Mouse (Mus musculus): ENCODE data around the gene Ssbp3.

Ssbp3 gene

GRCm38 (mm10) chr4:106905898-106906297 lies 4.6 kb upstream of the Ssbp3 start:
- DNase-seq (ENCODE audit: extremely low spot score, low read depth, low spot score), result no peak

- DNase-seq (ENCODE audit: extremely low spot score, low read depth, low spot score), result peak; percentile 46
Observed at GRCm38 (mm10) chr4:106907701-106908425, 2.6 kb upstream of the Ssbp3 start.

- no peak for DNase-seq (ENCODE audit: extremely low spot score, low read depth, low spot score)
Observed at GRCm38 (mm10) chr4:106908426-106908809, 2.1 kb upstream of the Ssbp3 start.

GRCm38 (mm10) chr4:106908950-106909751 lies 1.4 kb upstream of the Ssbp3 start:
- no peak for DNase-seq (ENCODE audit: extremely low spot score, low read depth, low spot score)

- DNase-seq (ENCODE audit: extremely low spot score, low read depth, low spot score), result no peak
Observed at GRCm38 (mm10) chr4:106909797-106910196, 704 bp upstream of the Ssbp3 start.

GRCm38 (mm10) chr4:106911246-106911801 lies 823 bp downstream of the Ssbp3 start:
- DNase-seq (ENCODE audit: extremely low spot score, low read depth, low spot score), result no peak

- DNase-seq (ENCODE audit: extremely low spot score, low read depth, low spot score), result no peak
Observed at GRCm38 (mm10) chr4:106911951-106912688, 1.6 kb downstream of the Ssbp3 start.

- no peak for DNase-seq (ENCODE audit: extremely low spot score, low read depth, low spot score)
Observed at GRCm38 (mm10) chr4:106912689-106913041, 2.2 kb downstream of the Ssbp3 start.

- DNase-seq (ENCODE audit: extremely low spot score, low read depth, low spot score), result no peak
Observed at GRCm38 (mm10) chr4:106913411-106914049, 3.0 kb downstream of the Ssbp3 start.

- DNase-seq (ENCODE audit: extremely low spot score, low read depth, low spot score), result no peak
Observed at GRCm38 (mm10) chr4:106915265-106915664, 4.8 kb downstream of the Ssbp3 start.

- no peak for DNase-seq (ENCODE audit: extremely low spot score, low read depth, low spot score)
Observed at GRCm38 (mm10) chr4:106918263-106918662, 7.8 kb downstream of the Ssbp3 start.

GRCm38 (mm10) chr4:106920119-106920518 lies 9.6 kb downstream of the Ssbp3 start:
- no peak for DNase-seq (ENCODE audit: extremely low spot score, low read depth, low spot score)

- DNase-seq (ENCODE audit: extremely low spot score, low read depth, low spot score), result no peak
Observed at GRCm38 (mm10) chr4:106921375-106922336, 11.2 kb downstream of the Ssbp3 start.

GRCm38 (mm10) chr4:106922919-106923318 lies 12.4 kb downstream of the Ssbp3 start:
- no peak for DNase-seq (ENCODE audit: extremely low spot score, low read depth, low spot score)

GRCm38 (mm10) chr4:106924175-106924574 lies 13.7 kb downstream of the Ssbp3 start:
- no peak for DNase-seq (ENCODE audit: extremely low spot score, low read depth, low spot score)

- no peak for DNase-seq (ENCODE audit: extremely low spot score, low read depth, low spot score)
Observed at GRCm38 (mm10) chr4:106924888-106925287, 14.4 kb downstream of the Ssbp3 start.

- no peak for DNase-seq (ENCODE audit: extremely low spot score, low read depth, low spot score)
Observed at GRCm38 (mm10) chr4:106926401-106926800, 15.9 kb downstream of the Ssbp3 start.

- DNase-seq (ENCODE audit: extremely low spot score, low read depth, low spot score), result no peak
Observed at GRCm38 (mm10) chr4:106927034-106927433, 16.5 kb downstream of the Ssbp3 start.

- DNase-seq (ENCODE audit: extremely low spot score, low read depth, low spot score), result no peak
Observed at GRCm38 (mm10) chr4:106928961-106929360, 18.5 kb downstream of the Ssbp3 start.

- DNase-seq (ENCODE audit: extremely low spot score, low read depth, low spot score), result no peak
Observed at GRCm38 (mm10) chr4:106932583-106932982, 22.1 kb downstream of the Ssbp3 start.

Data from hindlimb bud, embryonic 11.5 days (tissue).